Mouse (Mus musculus) ES-E14 (cell line): ENCODE data around the gene En2.

Source experiments
- CHD2 ChIP-seq: IDR thresholded peaks from 2 replicates; pipeline ENCODE4 v1.6.1; 2014; ENCODE audit warnings: mild to moderate bottlenecking, low read depth, low read length, inconsistent platforms
- HCFC1 ChIP-seq: IDR thresholded peaks from 2 replicates; pipeline ENCODE4 v1.6.1; 2012; ENCODE audit warnings: low read length, inconsistent platforms, borderline replicate concordance; ENCODE audit not compliant: insufficient read depth
- ZC3H11A ChIP-seq: IDR thresholded peaks from 2 replicates; pipeline ENCODE4 v1.6.1; 2012; ENCODE audit warnings: low read depth, mild to moderate bottlenecking, inconsistent platforms, low read length, borderline replicate concordance
- ZNF384 ChIP-seq: IDR thresholded peaks from 2 replicates; pipeline ENCODE4 v1.6.1; 2012; ENCODE audit warnings: low read depth, low read length, inconsistent platforms

- TF ChIP-seq HCFC1: no peak
- TF ChIP-seq ZC3H11A: no peak
- no peak for TF ChIP-seq CHD2
- no peak for TF ChIP-seq ZNF384
Observed at GRCm38 (mm10) chr5:28211651-28212310, 46.3 kb downstream of the En2 start.
